Mouse (Mus musculus) midbrain, embryonic 16.5 days (tissue): ENCODE results near the gene Pak3. TPM values are rescaled to one million over a fixed set of nuclear protein-coding genes. Genes with fewer than 3 reads are reported as not detected.
A peak's percentile ranks its signal among the peaks of the same experiment; 100 is the strongest.
"Not testable (repeated sequence)": the region's sequence is repeated elsewhere in the genome, so short reads cannot be mapped to it uniquely, and the experiment has no call there.

ENCODE experiments used
- ATAC-seq: fragments of 200-750 bp; cut with Nextera tagmentation; 2 replicates; pipeline ENCODE4 v1.8.0; 2017; ENCODE audit warnings: moderate TSS enrichment
- H3K27ac ChIP-seq: fragments of 300-500 bp; sonication (generic); 2 replicates; pipeline ENCODE4 v1.5.1; 2014; ENCODE audit warnings: mild to moderate bottlenecking, low read length, mixed read lengths
- H3K27me3 ChIP-seq: fragments of 300-500 bp; sonication (generic); 2 replicates; pipeline ENCODE4 v1.6.1; 2014; ENCODE audit warnings: low read depth, low read length, mixed read lengths; ENCODE audit not compliant: control insufficient read depth, insufficient read depth
- H3K36me3 ChIP-seq: fragments of 300-500 bp; sonication (generic); 2 replicates; pipeline ENCODE4 v1.6.1; 2014; ENCODE audit warnings: mild to moderate bottlenecking, low read length, moderate library complexity, mixed read lengths; ENCODE audit not compliant: control insufficient read depth, insufficient read depth
- H3K4me1 ChIP-seq: fragments of 300-500 bp; sonication (generic); 2 replicates; pipeline ENCODE4 v1.6.1; 2014; ENCODE audit warnings: mild to moderate bottlenecking, low read length, mixed read lengths; ENCODE audit not compliant: control insufficient read depth, insufficient read depth
- H3K4me2 ChIP-seq: fragments of 300-500 bp; sonication (generic); 2 replicates; pipeline ENCODE4 v1.6.1; 2014; ENCODE audit warnings: mild to moderate bottlenecking, low read length, mixed read lengths
- H3K4me3 ChIP-seq: fragments of 300-500 bp; sonication (generic); 2 replicates; pipeline ENCODE4 v1.5.1; 2014; ENCODE audit warnings: low read depth, mild to moderate bottlenecking, low read length, moderate library complexity, mixed read lengths
- H3K9ac ChIP-seq: fragments of 300-500 bp; sonication (generic); 2 replicates; pipeline ENCODE4 v1.6.1; 2014; ENCODE audit warnings: low read depth, low read length, mixed read lengths
- H3K9me3 ChIP-seq: fragments of 300-500 bp; sonication (generic); replicated peaks from 2 replicates; pipeline ENCODE4 v1.6.1; 2014; ENCODE audit warnings: mild to moderate bottlenecking, low read length, mixed read lengths; ENCODE audit not compliant: control insufficient read depth, poor library complexity, severe bottlenecking
- WGBS: fragments of 180-500 bp; shearing (Covaris S2); extraction: QIAGEN DNeasy Blood & Tissue Kit; methylation state at CpG from one replicate; pipeline ENCODE4 v1.1.7; 2014; 5-methylcytosine and 5-hydroxymethylcytosine counted together
- polyA plus RNA-seq: library from polyadenylated mRNA; unstranded; fragments of >200 nt; fragmentation: Nextera tagmentation; extraction: Ambion mirVana; gene quantifications from 2 replicates; pipeline ENCODE4 v1.2.1, GENCODE M21; 2015

Gene Pak3
- 269 and 294 TPM in 2 replicates for polyA plus RNA-seq

GRCm38 (mm10) chrX:143518168-143518901, at the start of gene Pak3:
Gene Pak3, plus strand, starts transcription at chrX:143518591.
- Histone ChIP-seq H3K4me3 (peak within 1 kb of the TSS; percentile 49), H3K27me3 (no peaks in the 10 kb centered on the region), H3K9me3 (no peaks in the 10 kb centered on the region), H3K4me2 (peak within 1 kb of the TSS; percentile 59), H3K4me1 (no peaks in the 10 kb centered on the region), H3K36me3 (no peaks in the 10 kb centered on the region), H3K9ac (peak within 1 kb of the TSS; percentile 73), H3K27ac (peak within 1 kb of the TSS; percentile 94)
- WGBS = 21% methylated on average over 23 of the region's 23 CpGs
- ATAC-seq = peak; percentile 93

- H3K4me1 ChIP-seq = no peaks in the 10 kb centered on the region
- H3K4me3 ChIP-seq = no peak overlapping the region
- no peak overlapping the region for H3K4me2 ChIP-seq
- no peaks in the 10 kb centered on the region for H3K36me3 ChIP-seq
- H3K27ac ChIP-seq = no peak overlapping the region
- WGBS = 70% methylated on average over 3 of the region's 3 CpGs
- no peak overlapping the region for H3K9ac ChIP-seq
- peak; percentile 100 for ATAC-seq
- H3K9me3 ChIP-seq = no peaks in the 10 kb centered on the region
- no peaks in the 10 kb centered on the region for H3K27me3 ChIP-seq
Observed at GRCm38 (mm10) chrX:143482866-143483265, 35.5 kb upstream of the Pak3 start.

- Histone ChIP-seq H3K27me3 (no peaks in the 10 kb centered on the region), H3K27ac (no peak overlapping the region), H3K9ac (no peak overlapping the region), H3K4me1 (no peaks in the 10 kb centered on the region), H3K36me3 (no peaks in the 10 kb centered on the region), H3K4me2 (no peak overlapping the region), H3K9me3 (no peaks in the 10 kb centered on the region), H3K4me3 (no peak overlapping the region)
- WGBS = 77% methylated on average over 4 of the region's 4 CpGs
- no peak for ATAC-seq
Observed at GRCm38 (mm10) chrX:143501053-143501695, 17.2 kb upstream of the Pak3 start.

GRCm38 (mm10) chrX:143501776-143502365, 16.5 kb upstream of the Pak3 start:
- H3K27ac ChIP-seq = no peak overlapping the region
- 79% methylated on average over 5 of the region's 5 CpGs for WGBS
- no peak for ATAC-seq

GRCm38 (mm10) chrX:143518917-143519316, 526 bp downstream of the Pak3 start:
- 19% methylated on average over 7 of the region's 7 CpGs for WGBS
- peak overlapping the region; percentile 73 for H3K9ac ChIP-seq
- peak overlapping the region; percentile 49 for H3K4me3 ChIP-seq
- peak overlapping the region; percentile 94 for H3K27ac ChIP-seq
- ATAC-seq = peak; percentile 82
- no peaks in the 10 kb centered on the region for H3K36me3 ChIP-seq
- no peaks in the 10 kb centered on the region for H3K4me1 ChIP-seq
- H3K9me3 ChIP-seq = no peaks in the 10 kb centered on the region
- peak overlapping the region; percentile 59 for H3K4me2 ChIP-seq
- H3K27me3 ChIP-seq = no peaks in the 10 kb centered on the region

More at GRCm38 (mm10) chrX:143501776-143502365, 16.5 kb upstream of the Pak3 start:
- Histone ChIP-seq H3K36me3 (no peaks in the 10 kb centered on the region), H3K4me2 (no peak overlapping the region), H3K4me1 (no peaks in the 10 kb centered on the region), H3K9ac (no peak overlapping the region), H3K9me3 (no peaks in the 10 kb centered on the region), H3K4me3 (no peak overlapping the region), H3K27me3 (no peaks in the 10 kb centered on the region)

GRCm38 (mm10) chrX:143519454-143519853, 1.1 kb downstream of the Pak3 start:
- H3K36me3 ChIP-seq, ATAC-seq, H3K9ac ChIP-seq, H3K27me3 ChIP-seq, H3K27ac ChIP-seq, H3K4me1 ChIP-seq, H3K9me3 ChIP-seq: not testable (repeated sequence)
- Histone ChIP-seq H3K4me3 (peak overlapping the region; percentile 49), H3K4me2 (peak overlapping the region; percentile 59)
- 58% methylated on average over 5 of the region's 5 CpGs for WGBS

GRCm38 (mm10) chrX:143520195-143520594, 1.8 kb downstream of the Pak3 start:
- peak overlapping the region; percentile 7; the same call in 1 of the 2 replicates for H3K4me3 ChIP-seq

GRCm38 (mm10) chrX:143532331-143532730, 13.9 kb downstream of the Pak3 start:
- WGBS = 79% methylated on average over 3 of the region's 3 CpGs
- Histone ChIP-seq H3K36me3 (no peaks in the 10 kb centered on the region), H3K4me3 (no peak overlapping the region), H3K27me3 (no peaks in the 10 kb centered on the region), H3K9ac (no peak overlapping the region), H3K4me1 (no peaks in the 10 kb centered on the region), H3K4me2 (no peak overlapping the region), H3K9me3 (no peaks in the 10 kb centered on the region), H3K27ac (no peak overlapping the region)
- no peak for ATAC-seq

More at GRCm38 (mm10) chrX:143520195-143520594, 1.8 kb downstream of the Pak3 start:
- ATAC-seq = peak; percentile 44
- no peak overlapping the region for H3K9ac ChIP-seq
- no peak overlapping the region for H3K27ac ChIP-seq
- H3K4me1 ChIP-seq = no peaks in the 10 kb centered on the region
- 26% methylated on average over 1 of the region's 1 CpGs for WGBS
- peak overlapping the region; percentile 59 for H3K4me2 ChIP-seq
- no peaks in the 10 kb centered on the region for H3K36me3 ChIP-seq
- no peaks in the 10 kb centered on the region for H3K27me3 ChIP-seq
- H3K9me3 ChIP-seq = no peaks in the 10 kb centered on the region

- no peaks in the 10 kb centered on the region for H3K36me3 ChIP-seq
- no peak; the same call in 1 of the 2 replicates for ATAC-seq
- 55% methylated on average over 3 of the region's 3 CpGs for WGBS
- H3K4me2 ChIP-seq = no peak overlapping the region
- no peaks in the 10 kb centered on the region for H3K9me3 ChIP-seq
- H3K27me3 ChIP-seq = no peaks in the 10 kb centered on the region
- no peaks in the 10 kb centered on the region for H3K4me1 ChIP-seq
- no peak overlapping the region for H3K4me3 ChIP-seq
- H3K27ac ChIP-seq = no peak overlapping the region; the same call in 1 of the 2 replicates
- no peak overlapping the region for H3K9ac ChIP-seq
Observed at GRCm38 (mm10) chrX:143533574-143533973, 15.2 kb downstream of the Pak3 start.
